Mouse (Mus musculus): ENCODE measurements around the gene Spef1.

The Spef1 gene

DNA sequence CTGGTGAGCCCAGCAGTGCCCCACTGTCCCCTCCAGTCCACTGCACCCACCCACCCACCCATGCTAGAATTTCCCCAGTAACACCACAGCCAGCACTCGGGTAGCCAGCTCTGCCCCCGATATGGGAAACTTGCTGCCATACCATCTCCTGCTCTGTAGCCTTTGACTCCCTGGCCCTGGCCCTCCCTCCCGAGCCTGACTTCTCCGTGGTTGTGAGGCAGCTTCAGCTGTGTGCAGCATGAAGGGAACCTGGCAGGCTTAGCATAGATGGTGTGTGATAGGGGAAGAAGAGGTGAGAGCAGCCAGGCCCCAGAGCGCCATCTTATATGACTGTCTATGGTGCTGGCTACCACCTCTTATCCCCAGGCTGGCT is 46.6 kb downstream of the Spef1 start:
- no peak for DNase-seq

DNA sequence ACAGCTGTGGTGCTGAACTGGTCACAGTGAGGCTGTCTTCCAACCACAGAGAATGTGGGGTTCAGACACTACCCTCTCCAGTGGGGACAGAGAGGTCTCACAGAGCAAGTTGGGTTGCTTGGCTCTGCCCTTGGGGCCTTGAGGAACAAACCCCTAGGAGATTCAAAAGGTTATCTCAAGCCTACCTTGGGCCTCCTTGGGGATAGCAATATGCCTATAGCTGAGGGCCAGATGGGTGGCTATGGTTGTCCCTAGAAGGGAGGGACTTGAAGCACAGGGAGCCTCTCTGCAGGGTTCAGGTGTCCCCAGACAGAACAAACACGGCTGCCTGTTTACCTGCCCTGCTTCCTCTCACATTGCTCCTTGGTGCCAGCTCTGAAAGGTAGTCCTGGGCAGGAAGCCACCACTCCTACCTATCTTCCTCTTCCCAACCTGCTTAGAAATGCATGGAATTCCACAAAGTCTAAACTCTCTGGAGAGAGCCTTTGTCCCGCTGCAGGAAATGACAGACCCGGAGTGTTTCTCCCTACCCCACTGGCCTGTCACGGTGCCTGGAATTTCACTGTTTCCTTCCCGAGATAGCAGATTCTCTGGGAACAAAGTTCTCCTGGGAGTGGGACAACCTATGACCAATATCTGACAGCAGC is 47.1 kb downstream of the Spef1 start:
- no peak for DNase-seq

DNA sequence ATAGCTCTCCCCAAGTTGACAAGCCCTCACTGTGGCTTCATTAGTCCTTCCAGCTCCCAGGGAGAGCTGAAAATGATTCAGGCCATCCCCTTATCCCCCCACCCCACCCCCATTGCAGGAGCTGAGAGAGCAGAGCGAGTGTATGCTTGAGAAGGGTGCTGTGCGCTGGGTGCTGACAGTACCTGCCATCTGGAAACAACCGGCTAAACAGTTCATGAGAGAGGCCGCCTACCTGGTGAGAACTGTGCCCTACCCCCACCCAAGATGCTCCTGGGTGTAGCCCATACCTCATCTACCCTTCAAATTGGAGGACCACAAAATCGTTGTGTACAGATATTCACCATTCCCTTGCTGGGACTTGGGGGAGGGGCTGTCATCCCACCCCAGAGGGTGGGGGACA is 47.8 kb downstream of the Spef1 start:
- no peak for DNase-seq

DNA sequence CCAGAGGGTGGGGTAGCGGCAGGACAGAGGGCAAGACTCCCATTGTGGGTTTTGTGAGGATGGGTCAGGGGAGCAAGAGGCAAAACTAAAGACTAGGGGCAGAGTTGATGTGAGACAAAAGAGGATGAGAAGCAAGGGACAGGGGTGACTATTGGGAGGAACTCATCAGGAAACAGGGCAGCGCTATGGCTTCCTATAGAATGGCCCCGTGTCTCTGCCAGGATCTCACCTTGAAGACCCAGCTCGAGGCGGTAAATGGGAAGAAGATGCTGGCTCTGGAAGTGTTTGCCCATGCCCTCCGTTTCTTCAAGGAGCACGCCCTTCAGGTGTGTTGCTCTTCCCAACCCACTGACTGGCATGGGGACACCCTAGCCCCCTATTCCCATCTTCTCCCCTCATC is 48.3 kb downstream of the Spef1 start:
- no peak for DNase-seq

DNA sequence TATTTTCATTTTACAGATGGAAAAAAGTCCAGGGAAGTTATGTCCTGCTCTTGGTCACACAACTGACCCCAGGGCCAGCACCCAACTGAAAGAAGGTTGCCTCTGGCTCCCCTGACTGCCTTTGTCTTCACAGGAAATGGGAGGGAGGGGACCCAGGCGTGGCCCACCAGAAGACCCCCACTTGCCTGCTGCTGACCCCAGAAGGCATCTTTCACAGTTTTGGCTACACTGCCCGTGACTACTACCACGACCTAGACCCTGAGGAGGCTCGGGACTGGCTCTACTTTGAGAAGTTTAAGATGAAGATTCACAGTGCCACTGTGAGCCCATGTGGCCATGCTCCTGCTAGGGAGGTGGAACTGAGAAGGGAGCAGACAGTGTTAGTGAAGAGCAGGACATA is 48.8 kb downstream of the Spef1 start:
- DNase-seq: no peak

DNA sequence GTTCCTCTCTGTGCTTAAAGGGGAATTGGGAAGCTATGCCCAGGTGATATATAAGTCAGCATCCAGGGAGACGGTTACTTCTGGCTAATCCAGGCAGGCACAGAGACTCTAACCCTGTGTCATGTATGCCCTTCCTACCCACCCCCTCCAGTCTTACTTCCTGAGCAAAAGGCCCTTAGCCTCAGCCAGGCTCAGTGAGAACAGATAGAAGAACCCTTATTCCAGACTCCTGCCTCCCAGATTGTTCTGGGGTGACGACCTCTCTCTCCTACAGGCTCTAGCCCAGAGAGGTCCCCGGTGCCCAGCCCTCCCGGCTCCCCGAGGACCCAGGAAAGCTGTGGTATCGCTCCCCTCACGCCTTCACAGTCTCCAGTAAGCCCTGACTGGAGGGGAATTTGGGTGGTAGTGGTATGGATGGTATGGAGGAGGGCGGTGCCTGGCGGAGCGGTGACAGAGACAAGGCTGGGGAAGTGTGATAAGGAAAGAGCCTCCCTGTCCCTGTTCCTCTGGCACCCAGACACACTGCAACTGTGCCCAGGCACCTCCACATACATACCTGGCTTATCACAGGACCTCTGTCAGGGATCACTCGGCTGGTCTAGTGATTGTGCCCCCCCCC is 51.5 kb downstream of the Spef1 start:
- DNase-seq: no peak

DNA sequence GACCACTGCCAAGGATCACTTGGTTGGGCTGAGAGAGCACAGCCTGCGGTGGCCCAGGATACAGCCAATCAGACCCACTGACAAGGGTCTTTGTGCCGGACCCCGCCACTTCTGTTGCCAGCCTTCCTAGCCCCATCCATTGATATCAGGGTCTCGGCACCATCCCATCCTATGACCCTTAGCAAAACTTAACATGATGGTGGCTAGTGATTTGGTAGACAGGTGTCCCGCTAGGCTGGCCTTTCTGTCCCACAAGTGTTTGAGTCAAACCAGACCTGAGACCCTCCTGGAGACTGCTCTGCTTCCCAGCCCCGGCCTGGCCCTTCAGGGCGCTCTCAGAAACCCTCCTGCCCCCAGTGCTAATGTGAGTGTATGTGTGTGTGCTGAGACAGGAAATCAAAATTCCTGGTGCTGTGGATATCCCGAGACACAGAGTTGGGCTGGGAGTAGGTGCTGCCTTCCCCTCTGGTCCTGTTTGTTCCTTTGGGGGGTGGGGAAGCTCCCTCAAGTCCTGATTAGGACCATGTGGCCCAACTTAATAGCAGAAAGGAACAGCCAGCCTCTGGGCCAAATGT is 52.2 kb downstream of the Spef1 start:
- DNase-seq: no peak

DNA sequence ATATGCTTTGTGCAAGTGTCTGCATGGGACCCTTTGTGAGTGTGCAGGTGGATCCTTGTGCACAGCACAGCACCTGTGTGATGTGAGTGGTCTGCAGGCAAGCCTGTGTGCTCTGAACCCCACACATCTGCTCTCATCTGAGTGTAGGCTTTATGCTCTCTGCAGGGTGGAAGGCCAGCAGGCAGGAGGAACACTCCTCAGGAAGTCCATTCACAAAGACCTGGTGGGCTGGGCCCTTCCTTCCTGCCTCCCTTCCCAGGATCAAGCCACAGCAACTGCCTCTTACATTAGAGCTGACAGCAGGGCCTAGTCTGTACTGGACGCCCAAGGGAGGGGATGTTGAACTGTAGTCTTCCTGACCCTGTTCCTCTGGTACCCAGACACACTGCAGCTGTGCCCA is 52.7 kb downstream of the Spef1 start:
- DNase-seq: no peak

DNA sequence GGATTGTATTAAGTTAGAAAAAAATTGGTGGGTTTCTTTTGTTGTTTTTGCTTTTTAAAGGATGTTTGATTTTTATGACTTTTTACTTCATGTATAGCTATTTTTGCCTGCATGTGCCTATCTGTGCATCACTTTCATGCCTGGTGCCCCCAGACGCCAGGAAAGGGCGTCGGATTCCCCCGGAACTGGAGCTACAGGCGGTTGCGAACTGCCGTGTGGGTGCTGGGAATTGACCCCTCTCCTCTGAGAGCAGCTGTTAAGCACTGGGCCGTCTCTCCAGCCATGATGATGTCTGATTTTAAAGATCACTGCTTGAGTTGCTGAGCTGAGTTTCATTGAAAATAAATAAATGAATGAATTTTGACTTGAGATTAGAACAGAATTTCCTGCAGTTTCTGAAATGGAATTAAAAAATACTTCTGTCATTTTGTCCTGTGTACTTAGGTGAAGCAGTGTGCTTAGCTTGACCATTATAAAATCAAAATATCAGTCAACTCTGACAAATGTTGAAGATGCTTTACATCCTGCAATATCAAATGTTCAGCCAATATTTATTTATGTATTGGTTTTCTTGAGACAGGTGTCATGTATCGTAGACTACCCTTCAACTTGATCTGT is 54.0 kb downstream of the Spef1 start, which contains the start of gene Gm11037:
Gene Gm11037, plus strand, starts transcription at position 568 of the 618 bp plus-strand sequence.
- no peak for DNase-seq

DNA sequence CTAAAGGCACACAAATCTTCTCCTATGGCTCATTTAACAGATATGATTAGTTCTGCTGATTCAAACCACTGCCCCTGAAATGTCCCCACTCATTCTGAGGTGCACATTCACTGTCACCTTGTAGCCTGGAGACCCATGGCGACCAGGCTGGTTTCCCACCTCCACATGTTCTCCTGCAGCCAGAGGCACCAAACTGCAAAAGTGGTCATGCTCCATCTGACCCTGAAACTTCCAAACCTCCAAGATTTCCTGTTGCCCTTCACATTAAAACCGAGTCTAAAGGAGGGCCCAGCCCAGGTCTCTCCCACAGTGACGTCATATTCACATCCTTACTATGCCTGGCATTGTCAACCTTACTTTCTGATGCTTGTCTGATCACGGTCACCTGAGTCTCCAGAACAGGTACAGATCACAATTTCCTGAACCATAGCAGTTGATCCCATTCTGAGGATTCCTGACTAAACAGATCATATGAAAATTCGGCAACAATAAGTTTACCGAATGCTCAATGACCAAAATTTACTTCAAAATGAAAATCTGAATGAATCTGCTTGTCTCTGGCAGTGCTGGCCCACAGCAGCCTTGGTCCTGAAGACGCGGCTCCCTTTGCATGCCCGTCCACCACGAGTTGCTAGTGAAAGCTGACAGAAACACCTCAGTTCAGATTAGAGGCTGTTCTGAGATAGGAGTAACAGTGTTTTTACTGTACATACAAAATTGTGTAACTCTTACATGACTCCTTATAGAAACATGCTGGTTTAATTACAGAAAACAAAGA is 54.8 kb downstream of the Spef1 start:
- no peak for DNase-seq

DNA sequence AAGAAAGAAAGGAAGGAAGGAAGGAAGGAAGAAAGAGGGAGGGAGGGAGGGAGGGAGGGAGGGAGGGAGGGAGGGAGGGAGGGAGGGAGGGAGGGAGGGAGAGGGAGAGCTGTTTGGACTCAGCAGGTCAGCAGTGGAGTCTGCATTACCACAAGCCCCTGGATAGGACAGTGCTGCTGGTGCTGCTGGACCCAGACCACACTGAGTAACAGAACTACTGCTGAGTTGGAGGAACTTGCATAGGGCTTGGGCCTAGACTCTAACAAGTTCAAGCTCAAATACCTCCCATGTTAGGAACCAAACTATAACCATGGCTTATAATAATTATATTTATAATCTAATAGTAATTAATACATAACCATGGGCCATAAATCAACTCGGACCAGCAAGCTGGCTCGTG is 56.2 kb downstream of the Spef1 start:
- DNase-seq: no peak

DNA sequence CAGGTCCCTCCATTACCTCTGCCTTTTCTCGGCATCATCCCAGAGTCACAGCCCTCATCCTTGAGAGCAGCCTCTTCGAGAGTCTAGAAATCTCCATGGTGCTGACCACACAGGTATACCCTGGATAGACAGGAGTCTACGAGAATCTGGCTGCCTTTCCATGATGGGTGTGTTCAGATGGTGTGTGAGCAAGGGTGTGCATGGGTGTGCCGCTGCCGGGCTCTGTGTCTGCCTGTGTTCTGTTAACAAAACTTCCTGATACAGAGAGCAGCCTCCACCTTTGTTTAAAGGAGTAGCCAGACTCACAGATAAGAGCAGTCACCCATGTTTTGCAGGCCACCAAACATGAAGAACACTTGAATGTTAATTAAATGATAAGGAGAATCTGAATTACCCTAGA is 57.2 kb downstream of the Spef1 start:
- no peak for DNase-seq

DNA sequence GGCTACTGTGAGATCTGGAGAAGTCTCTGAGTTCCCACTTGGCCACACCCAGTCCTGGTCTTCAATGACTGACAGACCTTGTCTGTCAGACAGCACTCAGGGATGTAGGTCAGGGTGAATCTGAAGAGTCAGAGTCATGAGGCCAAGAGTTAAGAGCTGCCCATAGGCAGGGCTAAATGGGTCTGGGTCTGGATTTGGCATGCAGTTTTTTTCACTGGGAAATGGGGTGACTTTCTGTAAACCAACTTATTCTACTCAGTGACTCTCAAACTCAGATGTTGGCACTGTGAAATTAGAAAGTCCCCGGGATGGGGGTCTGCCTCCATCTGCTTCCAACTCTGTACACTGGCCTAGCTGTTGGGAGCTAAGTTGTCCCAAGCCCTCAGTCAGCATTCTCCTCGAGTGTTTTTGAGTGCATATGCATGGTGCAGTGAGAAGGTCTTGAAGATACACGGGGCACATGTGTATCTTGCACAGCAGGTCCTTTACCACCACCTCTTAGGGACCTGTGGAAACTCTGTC is 58.4 kb downstream of the Spef1 start:
- DNase-seq: no peak

DNA sequence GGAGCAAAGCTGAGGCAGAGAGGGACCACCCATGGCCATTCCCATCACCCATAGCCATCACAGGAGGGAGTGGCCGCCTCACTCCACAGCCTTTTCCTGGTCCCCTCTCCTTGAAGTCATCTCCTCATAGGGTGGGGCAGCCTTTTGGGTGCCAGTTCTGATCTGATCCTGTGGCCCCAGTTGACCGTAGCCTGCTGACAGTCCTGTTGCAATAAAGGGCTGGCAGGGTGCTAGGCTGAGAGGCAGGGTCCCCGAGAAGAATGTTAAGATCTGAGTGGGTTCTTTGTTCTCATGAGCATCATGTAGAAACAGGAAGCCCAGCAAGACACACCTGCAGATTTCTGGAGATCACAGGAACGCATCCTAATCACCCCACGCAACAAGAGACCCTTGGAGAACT is 58.9 kb downstream of the Spef1 start:
- DNase-seq: no peak

DNA sequence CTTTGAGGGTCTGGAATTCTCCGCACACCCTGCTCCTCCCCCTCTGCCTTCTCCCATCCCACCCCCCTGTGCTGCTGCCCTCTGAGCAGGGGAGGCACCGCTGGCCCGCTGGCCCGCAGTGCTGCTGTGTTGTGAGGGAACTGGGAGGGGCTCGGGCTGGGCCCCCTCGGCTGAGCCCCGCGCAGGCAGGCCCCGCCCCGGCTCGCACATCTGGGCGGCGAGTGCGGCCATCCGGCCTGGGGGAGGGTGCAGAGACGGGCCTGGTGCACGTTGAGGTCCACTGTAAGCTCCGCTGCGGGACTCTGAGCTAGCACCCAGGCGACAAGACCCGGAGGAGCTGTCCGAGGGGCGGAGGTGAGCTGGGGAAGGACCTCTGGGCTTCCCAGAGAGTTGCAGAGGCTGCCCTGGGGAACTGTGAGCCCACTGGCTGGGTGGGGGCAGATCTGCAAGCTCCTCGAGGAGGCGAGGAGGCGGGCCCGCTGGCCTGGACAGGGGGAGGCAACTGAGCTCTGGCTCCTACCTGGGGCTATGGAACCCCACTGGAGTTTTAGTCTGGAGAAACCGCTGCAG is 59.8 kb downstream of the Spef1 start, which contains the start of gene Hspa12b:
Gene Hspa12b, plus strand, starts transcription at position 120 of the 570 bp plus-strand sequence.
- DNase-seq: no peak

DNA sequence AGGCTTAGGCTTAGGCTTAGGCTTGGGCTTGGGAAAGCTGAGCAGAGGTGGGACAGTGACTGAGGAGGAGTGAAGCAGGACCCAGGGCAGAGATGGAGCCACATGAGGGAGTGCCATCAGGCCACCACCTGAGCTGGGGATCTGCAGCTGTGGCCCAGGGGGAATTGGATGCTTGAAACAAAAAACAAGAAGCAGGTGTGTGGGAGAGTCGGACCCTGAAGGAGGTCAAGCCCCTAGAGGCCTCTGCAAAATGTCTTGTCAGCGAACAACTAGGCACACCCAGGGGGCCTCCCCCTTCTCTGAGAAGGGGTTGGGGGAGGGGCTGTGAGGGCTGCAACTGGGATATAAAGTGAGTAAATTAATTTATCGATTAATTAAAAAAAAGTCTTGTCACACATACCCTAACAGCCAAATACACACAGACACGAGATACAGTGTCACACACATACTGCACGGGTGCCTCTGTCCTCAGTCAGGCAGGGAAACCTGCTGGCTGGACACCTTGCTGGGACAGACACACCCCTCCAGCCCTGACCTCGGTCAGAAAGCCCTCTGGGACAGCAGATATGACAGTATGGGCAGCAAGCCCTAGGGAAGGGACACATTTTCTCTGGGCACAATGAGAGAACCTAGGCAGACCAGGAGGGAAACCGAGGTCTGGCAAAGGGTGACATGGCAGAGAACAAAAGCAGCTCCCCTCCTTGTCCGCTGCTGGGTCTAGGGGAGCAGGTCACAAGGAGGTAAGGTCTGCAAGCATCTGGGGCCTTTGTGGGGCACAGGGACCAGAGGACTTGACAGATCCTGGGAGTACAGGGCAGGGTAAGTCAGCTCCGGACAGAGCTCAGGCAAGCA is 60.9 kb downstream of the Spef1 start:
- DNase-seq: no peak

DNA sequence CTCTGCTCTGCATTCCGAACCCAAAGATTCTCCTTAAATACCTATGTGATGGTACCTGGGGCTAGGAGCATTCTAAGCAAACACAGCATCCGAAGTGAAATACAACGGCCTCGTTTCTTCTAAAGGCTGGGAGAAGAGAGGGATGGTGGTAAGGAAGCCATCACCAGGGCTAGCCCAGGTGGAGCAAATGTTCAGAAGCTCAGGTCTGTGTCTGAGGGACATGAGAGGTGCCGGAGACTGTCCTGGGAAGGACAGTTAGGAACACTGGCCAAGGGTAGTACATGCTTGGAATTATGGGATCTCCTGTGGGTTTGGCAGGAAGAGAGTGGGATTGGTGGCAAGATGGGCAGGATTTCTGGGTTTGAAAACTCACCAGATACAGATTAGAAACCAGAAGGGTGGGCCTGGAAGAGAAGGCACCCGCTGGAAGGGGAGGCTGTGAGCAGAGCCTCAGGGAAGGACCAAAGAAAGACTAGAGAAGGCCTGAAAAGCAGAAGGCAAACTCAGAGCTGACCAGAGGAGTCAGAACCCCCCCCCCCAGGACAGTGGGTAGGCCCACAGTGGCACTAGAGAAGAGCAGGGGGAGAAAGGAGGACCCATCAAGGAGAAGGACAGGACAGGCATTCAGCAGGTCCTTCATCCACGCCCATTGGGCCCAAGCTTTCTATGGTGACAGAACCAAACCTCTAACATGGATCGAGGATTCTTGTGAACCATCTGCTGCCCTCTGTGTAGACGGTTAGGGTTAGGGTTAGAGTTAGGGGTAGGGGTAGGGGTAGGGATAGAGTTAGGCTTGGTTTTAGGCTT is 61.7 kb downstream of the Spef1 start:
- no peak for DNase-seq

DNA sequence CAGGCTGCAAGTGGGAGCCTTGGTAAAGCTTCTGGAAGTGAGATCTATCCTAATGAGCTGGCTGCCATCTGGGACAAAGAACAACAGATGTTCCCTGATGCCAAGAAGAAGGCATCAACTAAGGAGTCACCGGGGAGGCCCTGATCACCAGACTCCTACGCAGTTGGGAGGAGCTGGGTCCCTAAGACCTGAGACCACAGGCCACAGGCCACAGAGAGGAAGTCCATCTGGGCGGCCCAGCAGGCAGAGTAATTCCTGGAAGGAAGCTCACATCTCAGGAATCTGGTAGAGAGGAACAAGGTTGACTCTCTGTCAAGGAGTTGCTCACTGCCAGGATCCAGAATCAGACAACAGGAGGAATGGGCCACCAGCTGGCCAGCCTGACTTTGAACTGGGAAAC is 62.9 kb downstream of the Spef1 start:
- no peak for DNase-seq
